Mouse (Mus musculus) embryo, embryonic 10.5 days (tissue): Measurements from ENCODE around the gene Dpep2nb.

ENCODE experiments used
- DNase-seq: peaks from one replicate; pipeline ENCODE4 v3.0.0-alpha.2; 2015; ENCODE audit warnings: low spot score

The Dpep2nb gene

GRCm38 (mm10) chr8:105961101-105961500 lies 44.7 kb downstream of the Dpep2nb start:
- no peak for DNase-seq

DNA sequence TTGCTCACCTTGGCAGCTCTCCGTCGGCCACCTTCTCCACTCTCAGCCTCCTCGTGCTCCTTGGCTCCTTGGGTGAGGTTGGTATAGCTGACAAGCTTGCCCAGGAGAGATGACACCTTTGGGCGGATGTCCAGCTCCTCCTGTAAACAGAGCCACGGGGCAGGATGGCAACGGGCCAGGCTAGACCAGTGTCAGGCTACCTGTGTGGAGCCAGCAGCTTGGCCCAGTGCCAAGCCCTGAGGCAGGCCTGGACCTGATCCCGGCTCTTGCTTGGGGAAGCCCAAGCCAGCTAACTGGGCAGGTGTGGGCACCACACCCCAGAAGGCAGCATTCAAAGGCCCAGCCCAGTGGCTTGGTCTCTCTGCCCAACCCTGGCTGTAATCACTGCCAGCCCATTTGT lies 46.4 kb downstream of the Dpep2nb start:
- no peak for DNase-seq

DNA sequence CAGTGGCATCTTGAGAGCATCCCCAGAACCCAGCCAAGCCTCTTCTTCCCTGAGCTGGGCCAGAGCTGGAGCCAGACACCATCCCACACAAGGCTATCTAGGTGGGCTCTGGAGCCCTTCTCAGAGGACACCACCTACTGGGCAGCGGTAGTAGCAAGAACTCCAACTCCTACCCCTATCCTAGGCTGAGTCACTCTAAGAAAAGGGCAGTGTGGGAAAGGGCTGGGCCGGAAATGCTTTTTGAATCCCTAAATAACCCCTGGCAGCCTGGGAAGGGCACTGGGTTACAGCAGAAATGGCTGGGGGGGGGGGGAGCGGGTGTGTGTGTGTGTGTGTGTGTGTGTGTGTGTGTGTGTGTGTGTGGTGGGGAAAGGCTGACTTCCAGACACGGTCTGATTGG lies 48.0 kb downstream of the Dpep2nb start:
- no peak for DNase-seq

- no peak for DNase-seq
Observed at GRCm38 (mm10) chr8:105956556-105956955, 49.2 kb downstream of the Dpep2nb start.

- peak; percentile 6 for DNase-seq
Observed at GRCm38 (mm10) chr8:105951057-105951659, 54.6 kb downstream of the Dpep2nb start.

- no peak for DNase-seq
Observed at GRCm38 (mm10) chr8:105949350-105949749, 56.4 kb downstream of the Dpep2nb start.
